Mouse (Mus musculus) embryo, embryonic 11 days (tissue): Measurements from ENCODE around the gene BC034090.
"Not testable (repeated sequence)": the region's sequence is repeated elsewhere in the genome, so short reads cannot be mapped to it uniquely, and the experiment has no call there.

Experiments
- DNase-seq: peaks from one replicate; pipeline ENCODE4 v3.0.0-alpha.2; 2015

The BC034090 gene

DNA sequence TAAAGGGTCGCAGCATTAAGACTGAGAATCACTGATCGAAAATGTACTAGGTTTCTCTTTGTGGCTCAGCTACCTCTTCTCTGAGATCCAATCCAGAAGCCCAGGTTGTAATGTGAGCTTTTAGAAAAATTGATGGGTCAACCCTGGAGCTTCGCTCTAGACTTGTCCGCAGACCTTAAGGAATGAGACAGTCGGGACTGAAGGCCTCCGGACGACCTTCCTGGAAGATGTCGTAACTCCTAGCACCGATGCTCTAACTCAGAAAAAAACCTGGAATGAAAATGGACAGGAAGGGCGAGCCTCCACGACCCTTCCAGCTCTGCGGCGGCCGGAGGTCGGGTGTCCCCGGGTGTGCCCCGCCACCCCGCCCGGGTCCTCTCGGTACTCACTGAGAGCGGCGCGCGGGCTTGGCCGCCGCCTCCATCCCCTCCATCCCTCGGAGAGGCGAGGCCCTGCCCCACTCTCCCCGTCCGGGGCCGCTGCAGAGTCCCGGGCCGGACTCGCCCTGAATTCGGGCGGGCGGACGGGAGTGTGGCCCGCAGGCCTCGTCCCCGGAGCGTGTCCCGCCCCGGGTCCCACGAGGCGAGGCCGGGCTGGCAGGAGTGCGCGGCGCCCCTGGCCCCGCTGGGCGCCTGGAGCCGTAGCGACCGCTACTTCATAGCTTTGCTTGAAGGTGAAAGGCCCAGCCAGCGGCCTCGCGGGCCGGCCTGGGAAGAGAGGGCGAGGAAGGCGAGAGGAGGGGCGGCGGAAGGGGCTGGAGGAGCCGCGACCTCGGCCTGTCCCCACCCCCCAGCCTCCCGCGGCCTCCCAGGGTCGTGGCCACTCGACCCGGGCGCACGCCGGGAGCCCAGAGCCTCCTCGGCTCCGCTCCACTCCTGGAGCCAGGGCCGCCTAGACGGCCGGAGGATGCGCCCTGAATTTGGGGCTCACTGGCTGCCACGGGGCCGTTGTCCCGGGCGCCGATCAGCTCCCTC, at the start of gene BC034090:
BC034090 (minus strand) TSS at position 648 of the 974 bp plus-strand sequence.
- DNase-seq, result peak; percentile 79

DNA sequence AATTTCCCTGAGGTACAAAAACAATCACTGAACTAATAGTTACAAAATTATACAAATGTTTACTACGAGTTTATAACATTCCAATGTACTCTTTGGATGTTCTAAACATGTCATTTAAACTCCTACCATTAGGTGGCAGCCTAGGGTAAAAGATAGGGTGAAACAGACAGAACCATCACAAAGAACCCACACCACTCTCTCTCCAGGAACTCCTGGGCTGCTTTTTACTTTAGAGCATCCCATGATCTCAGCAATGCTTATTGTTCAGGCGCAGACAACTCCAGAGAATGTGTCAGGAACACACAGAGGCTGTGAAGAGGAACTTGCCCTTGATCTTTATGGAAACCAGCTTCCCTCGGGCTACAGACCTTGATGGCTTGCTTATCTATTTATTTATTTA, 49.2 kb upstream of the BC034090 start:
- DNase-seq, result peak; percentile 84

DNA sequence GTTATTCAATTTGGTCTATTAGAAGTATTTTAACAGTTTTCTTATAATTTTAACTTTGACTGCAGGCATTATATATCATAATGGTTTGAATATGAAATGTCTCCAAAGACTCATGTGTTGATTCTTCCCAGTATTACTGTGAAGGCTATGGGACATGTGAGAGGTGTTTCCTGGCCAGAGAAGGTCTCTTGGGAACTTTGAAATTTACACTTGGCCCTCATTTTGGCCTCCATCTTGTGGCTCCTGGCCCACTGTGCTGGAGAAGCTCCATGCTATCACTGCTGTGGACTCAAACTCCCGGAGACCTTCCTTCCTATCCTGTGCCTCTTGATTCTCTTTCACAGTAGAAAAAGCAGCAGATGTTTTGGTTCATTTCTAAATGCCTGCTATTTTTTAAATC, 45.2 kb upstream of the BC034090 start:
- DNase-seq, result no peak

DNA sequence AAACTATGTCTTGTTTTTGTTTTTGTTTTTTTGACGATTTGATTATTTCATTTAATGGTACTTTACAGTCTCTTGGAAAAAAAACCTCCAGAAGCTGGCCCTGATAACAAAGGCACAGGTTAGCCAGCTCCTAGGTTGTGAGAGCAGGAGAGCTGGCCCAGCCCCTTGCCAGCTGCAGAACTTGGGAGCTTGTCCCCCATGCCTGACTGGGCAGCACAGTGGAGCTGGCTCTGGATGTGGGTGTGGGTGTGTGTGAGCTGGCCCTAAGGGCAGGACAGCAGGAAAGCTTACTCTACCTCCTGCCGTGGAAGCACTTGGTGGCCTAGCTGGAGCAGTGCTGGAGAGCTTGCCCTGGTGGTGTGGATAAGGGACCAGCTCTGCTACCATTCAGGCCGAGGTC, 43.8 kb upstream of the BC034090 start:
- no peak for DNase-seq

DNA sequence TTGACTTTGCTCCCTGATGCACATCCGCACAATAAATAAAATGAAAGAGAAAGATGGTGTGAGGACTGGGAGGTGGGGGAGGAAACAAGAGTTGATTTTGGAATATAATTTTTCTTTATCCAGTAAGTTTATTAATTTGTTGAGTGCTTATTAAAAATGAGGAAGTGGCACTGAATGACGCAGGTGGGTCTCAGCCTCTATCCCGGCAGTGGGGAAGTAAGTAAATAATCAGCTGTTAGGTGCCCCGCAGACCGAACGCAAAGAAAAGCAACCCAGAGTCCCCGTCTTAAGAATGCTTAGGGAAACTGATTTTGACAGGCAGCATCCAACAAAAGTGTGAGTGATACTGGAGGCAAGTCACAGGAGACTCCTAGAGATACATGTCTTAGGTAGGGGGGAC, 39.6 kb upstream of the BC034090 start:
- DNase-seq, result no peak

DNA sequence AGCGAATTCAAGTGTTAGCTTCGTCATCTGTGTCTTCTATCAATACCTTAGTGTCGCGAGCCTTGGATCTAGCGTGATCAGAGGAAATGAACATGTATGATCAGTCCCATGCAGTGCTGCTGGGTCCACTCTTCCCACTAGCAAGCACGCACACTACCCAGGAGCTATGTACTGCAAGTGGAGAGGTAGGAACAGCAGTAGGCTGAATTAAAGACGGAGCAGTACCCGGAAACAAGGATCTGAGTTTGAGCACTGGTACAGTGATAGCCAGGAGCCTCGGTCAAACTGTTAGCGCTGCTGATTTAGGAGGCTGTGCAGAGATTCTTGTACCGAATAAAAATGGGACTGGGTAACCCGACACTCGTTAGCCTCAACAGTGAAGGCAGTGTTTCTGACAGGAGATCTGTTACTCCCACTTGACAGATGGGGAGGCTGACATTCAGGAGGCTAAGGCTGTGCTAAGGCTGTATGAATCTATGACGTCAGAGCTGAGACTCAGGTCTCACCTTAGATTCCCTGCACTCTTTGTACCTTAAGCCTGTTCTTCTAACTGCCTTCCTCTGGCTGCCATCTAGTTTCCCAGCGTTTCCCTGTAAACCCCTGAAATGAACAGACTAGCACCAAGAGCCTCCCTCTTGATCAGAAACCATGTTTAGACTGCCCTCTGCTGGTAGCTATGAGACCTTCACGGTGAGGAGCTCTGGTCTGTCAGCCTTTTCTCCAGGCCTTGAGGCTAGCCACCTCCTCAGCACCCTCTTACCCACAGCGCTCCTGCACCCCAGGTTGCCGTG, 37.0 kb upstream of the BC034090 start:
- DNase-seq, result peak; percentile 89

DNA sequence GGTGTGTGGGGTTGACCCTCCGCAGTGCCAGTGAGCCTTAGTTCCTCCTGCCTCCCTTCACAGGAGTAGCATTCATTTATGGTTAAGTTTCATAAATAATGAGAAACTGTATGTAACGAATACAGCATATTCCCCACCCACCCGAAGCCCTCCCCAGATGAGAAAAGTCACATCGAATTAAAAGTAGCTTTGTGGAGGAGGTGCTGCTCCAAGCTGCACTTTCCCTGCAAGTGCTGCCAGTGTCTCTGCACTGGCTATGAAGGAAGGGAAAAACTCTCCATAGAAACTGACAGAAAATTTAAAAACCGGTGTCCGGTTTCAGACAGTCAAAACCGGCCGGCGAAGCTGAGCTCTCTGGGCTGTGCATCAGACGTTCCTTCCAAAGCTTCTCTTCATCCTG, 36.1 kb upstream of the BC034090 start:
- peak; percentile 35 for DNase-seq

DNA sequence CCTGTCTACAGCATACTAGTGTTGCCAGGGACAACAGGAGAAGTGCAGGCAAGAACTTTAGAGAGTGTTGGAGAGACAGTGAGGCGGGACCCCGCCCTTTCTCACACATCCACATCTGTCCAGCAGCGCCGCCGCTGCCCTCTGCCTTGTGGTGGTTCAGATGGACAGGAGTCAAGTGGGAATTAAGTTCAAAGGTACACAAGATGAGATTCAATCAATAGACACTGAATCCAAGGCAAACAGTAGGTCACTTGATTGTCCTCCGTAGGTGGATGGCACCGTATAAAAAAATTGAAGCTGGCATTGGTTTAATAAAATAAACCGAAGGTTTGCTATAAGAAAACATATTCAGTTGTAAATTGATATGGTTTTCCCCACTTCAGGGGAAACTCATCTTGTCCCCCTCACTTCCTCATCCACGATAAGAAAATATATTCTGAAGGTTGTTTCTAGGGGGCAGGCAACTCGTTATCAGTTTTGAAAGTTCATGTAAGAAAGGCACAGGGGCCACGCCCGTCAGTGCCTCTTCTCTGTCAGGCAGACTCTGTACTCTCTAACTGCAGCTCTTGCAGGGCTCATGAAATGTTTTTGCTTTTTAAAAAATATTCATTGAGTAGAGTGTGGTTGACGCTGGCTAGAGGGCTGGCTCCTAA, 32.3 kb upstream of the BC034090 start:
- no peak for DNase-seq

DNA sequence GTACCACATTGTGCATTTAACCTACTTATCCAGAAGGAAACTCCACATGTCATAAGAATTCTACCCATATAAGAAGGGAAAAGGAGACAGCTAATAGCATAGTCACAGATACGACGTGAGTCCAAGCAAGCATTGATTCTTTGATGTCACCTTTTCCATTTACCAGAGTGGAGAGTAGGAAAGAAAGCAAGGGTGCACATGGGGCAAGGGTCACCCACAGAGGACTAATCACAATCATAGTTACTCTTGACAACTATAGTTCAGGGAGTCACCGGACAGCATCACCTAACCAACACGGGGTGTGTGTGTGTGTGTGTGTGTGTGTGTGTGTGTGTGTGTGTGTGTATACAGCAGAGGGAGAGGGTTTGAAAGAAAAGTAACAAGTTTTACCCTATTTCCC, 31.5 kb upstream of the BC034090 start:
- DNase-seq, result no peak

DNA sequence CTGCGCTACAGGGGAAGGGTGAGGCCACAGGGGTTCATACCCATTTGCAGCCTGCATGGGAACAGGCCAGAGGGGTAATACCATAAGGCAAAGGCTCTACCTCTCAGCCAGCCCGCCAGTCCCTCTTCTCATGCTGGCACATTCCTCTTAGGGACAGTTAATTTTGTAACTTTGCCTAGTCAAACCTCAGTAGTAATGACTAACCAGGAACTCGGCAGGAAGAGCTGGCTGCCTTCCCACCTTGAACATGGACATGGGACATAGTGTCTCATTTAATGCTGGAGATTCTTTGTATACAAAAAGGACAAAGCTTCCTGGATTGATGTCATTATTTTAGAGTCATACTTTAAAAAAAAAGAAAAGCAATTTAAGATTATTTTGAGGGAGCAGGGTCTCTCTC, 30.7 kb upstream of the BC034090 start:
- DNase-seq, result no peak

DNA sequence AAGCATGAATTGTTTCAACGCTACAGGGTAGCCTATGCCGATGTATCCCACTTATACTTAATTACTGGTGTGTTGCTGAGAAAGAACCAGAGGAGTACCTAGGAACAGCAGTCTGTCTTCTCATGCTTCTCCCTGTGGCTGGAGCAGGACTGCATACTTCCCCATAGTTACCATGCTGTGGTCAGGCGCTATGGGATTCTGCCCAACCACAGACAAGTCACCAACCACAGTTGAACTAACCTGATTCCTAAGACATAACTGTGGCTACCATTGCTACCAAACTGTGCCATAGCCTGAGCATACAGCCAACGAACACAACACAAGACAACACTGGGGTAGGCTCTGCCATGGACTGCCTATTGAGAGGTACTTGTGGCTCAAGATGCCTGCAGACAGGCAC, 28.7 kb upstream of the BC034090 start:
- no peak for DNase-seq

DNA sequence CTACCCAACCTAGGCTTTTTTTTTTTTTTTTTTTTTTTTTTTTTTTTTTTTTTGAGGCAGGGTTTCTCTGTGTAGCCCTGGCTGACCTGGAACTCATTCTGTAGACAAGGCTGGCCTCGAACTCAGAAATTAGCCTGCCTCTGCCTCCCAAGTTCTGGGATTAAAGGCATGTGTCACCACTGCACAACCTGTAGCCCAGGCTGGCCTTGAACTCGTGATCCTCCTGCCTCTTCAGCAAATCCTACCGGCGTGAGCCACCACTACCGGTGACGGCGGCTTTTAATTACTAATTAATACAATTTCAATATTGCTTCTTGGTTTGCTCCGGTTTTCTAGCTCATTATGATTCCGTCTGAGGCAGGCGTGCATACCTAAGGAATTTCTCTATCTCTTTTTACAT, 18.3 kb upstream of the BC034090 start:
- not testable (repeated sequence) for DNase-seq

DNA sequence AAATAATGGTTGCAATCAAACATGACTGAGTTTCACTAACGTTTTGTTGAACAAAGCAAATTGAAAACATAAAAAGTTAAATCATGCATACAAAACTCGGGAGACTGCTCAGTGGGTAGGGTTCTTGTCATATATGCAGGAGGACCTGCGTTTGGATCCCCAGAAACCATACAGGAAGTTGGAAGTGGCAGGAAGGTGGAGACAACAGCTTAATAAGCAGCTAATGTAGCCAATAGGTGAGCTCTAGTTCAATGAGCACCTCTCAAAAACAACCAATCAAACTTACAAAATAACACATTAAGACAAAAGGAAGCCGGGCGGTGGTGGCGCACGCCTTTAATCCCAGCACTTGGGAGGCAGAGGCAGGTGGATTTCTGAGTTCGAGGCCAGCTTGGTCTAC, 10.1 kb upstream of the BC034090 start:
- DNase-seq, result no peak

DNA sequence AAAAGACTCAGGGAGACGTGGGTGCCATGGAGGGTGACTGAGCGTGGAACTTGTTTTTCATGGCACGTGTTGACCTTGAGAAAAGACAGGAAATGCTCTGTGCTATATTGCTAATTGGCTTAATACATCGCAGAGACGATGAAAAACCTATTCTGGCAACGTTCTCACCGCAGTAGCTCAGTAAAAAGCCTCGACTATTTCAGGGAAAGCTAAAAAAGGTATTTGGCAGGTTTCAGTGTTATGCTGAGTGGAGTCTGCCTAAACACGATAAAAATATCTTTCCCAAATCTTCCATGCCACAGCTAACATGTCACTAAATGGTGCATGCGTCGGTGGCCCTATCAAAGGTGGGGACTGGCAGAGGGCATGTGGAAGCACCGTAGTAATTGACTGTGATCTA, 8.9 kb upstream of the BC034090 start:
- DNase-seq, result no peak

DNA sequence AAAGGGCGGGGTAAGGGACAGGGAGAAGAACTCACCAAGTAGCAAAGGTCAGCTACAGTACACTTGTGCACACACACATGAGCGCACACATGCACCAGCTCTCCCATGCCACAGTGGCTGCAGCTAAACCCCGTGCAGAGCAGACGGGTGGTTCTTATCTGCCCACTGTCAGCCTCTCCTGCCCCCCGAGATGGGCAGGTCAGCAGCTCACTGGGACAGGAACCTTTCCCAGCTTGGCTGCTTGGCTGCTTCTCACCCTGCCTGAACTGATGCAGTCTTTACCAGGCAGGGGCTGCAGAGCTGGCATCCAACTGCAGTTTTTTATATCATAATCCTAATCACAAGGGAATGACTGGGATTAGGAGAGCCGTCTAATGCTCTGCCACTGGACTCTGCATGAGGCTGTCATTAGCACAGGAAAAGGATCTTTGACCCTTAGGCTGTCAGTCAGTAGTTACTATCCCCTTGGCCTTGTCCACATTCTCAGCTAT, 8.4 kb upstream of the BC034090 start:
- no peak for DNase-seq

DNA sequence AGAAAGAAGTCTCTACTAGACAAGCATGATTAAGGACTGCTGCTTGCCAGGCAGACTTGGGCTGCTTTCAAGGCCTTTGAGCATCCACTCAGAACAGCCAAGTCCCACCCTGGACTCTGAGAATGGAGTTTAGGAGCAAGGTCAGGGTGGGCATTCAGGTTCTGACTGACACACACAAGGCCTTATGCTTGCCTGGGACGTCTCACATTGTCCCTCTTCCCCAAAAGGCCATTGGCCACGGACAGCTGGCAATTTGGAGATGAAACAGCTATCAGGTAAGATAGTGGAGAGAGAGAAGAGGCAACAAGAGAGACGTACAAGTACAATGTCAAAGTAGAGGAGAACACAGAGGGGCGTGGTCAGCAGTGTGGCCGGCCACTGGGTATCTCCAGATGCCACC, 7.4 kb upstream of the BC034090 start:
- DNase-seq, result no peak

DNA sequence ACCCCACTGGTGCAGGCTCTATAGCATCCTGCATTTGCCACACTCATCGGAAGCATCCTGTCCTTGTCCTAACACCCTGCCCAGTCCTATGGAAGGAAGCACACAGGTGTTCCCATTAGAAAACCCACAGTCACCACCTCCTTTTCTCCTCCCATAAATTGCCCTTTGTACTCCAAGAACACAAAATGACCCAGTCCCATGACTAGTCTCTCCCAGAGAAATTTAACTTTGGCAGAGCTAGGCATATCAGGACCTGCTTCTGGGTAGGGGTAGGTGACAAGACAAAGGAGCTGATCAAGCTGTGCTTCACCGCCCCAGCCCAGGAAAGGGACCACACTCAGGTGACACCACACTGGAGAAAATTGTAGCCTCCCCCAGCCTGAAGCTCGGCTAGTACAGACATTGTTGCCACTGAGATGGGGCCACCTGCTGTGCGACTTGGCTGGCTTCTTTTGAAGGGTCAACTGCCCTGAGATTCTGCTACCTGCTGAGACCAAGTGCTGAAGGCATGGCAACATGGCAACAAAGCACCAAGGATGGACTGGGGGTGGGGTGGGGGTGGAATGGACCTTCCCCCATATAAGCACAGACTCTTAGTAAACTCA, 6.4 kb upstream of the BC034090 start:
- DNase-seq, result no peak

DNA sequence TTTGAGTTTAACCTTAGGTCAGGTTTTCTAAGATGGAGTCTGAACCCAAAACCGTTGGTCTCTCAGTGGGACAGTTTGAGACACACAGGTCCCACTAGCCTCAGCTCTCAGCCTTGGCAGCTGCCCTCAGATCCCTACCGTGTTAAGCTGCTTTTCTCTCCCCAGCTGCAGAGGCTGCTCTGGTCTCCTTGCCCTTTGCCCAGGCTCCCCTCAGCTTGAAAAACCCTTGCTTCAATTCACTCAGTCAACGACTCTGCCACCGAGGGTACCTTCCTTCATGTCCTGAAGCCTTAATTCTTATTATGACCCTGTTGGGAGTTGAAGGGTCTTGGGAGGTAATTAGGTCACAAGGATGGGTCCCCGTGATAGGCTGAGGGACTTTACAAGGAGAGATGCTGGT, 5.7 kb upstream of the BC034090 start:
- no peak for DNase-seq

DNA sequence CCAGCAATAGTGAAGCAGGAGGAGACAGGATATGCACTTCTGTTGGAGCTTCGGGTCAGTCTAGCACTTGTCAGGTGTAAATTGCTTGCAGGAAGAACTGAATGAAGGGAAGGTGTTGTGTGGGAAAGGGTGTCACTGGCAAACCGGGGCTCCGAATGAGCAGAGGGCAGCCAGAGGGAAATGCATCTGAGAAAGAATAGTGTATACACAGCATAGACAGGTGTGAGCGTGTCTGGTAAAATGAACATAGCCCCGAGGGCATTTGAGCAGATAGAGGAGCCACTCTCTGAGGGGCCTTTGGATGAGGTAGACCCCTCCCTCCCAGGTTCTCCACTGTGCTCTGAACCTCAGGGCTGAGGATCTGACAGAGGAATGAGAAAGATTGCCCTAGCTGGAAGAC, 3.8 kb upstream of the BC034090 start:
- no peak for DNase-seq

DNA sequence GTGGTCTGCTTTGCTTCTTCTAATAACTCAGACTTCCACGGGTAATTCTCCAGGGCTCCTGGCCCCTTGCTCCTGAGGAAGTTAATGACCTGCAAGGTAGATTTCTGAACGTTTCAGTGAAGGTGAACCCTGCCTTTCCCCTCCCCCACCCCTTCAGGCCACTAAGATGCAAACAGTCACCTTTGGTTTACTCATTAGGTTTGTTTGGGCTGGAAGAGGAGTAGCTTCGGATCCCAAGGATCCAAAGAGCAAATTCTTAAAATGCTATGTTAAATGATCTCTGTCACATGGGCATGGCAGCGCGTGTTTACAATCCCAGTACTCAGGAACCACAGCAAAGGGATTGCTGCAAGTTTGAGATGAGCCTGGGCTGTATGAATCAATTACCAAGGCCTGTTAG, 3.2 kb upstream of the BC034090 start:
- no peak for DNase-seq

DNA sequence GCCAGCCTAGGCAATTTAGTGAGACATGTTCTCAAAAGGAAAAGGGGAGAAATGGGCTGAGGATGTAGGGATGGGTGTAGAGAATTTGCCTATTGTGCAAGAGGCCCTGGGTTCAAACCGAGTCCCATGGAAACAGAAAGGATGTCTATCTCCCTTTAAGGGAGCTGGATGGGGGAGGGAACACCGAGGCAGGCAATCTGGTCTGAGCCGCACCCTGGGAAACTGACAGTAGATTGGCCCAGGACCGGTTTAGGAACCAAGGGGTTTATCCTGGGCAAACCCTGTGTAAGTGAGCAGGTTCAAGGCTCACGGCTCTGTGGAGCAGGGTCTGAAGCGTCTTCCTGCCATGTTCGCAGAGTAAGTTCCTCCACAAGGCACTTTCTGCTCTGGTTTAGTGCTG, 1.3 kb upstream of the BC034090 start:
- no peak for DNase-seq

DNA sequence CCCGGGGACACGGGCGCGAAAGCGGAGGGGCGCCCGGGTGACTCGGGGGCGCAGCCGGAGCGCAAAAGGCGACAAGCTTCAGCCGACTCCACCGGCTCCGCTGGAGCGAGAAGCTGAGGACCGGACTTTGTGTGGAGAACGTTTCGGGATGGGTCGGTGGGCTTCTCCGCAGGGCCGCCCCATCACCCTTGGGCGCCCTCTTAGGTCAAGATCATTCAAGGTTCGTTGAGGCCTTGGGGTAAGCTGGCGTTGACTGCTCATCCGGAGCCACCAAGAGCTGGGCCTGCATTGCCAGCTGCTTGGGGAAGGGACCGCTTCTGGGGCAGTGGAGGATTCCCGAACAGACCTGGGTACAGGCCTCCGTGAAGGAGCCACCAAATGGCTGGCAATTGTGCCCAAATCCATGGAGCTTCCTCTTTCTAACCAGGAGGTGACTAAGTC, 547 bp upstream of the BC034090 start:
- no peak for DNase-seq

DNA sequence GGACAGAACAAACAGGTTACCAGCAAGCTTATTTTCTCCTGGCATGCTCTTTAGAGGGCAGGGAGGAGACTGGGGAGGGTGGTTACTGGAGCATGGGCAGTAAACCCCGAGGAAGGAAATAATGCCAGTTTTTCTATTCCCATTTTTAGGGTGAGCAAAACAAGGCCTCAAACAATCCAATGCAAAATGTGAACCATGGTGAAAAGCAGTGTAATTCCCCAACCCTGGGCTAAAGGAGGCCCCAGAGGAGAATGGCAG, 1.8 kb downstream of the BC034090 start:
- no peak for DNase-seq
